8 mouse cellular contexts compared by ENCODE assay signal in genomic region chr7:75781948-75782722, GRCm38 (mm10).
DNase-seq lines count a peak whose midpoint lies in the region; ATAC-seq and TF ChIP-seq lines count a peak whose summit lies in the region.

No protein-coding gene starts in this region.

- peak overlapping the region; percentile 60 for H3K4me2 ChIP-seq in forebrain, embryonic 12.5 days
- H3K4me2 ChIP-seq in heart, postnatal 0 days (ENCODE audit: low read depth, low read length), result peak overlapping the region; percentile 68
- H3K4me2 ChIP-seq in liver, embryonic 16.5 days (ENCODE audit: low read depth, low read length), result peak overlapping the region; percentile 81
- H3K4me2 ChIP-seq in neural tube, embryonic 13.5 days, result peak overlapping the region; percentile 64

- 11% methylated on average over 36 of the region's 36 CpGs for WGBS in forebrain, embryonic 12.5 days
- WGBS in heart, postnatal 0 days, result 9% methylated on average over 36 of the region's 36 CpGs
- 4% methylated on average over 36 of the region's 36 CpGs for WGBS in liver, embryonic 16.5 days (ENCODE audit: insufficient replicate concordance)
- WGBS in neural tube, embryonic 13.5 days, result 12% methylated on average over 36 of the region's 36 CpGs

- peaks cover 41% of the 10 kb centered on the region for H3K9me3 ChIP-seq in E14TG2a.4 (ENCODE audit: low read length)
- H3K9me3 ChIP-seq in forebrain, embryonic 12.5 days, result no peaks in the 10 kb centered on the region
- H3K9me3 ChIP-seq in heart, postnatal 0 days (replicated peaks; ENCODE audit: control insufficient read depth, low read length), result no peaks in the 10 kb centered on the region
- no peaks in the 10 kb centered on the region for H3K9me3 ChIP-seq in liver, embryonic 16.5 days (replicated peaks; ENCODE audit: control insufficient read depth, low read length)
- no peaks in the 10 kb centered on the region for H3K9me3 ChIP-seq in neural tube, embryonic 13.5 days

- H3K27ac ChIP-seq in forebrain, embryonic 12.5 days, result no peak overlapping the region
- peak overlapping the region; percentile 50 for H3K27ac ChIP-seq in heart, postnatal 0 days (ENCODE audit: low read depth)
- peak overlapping the region; percentile 57; the same call in 1 of the 2 replicates for H3K27ac ChIP-seq in liver, embryonic 16.5 days (ENCODE audit: low read length)
- no peak overlapping the region for H3K27ac ChIP-seq in neural tube, embryonic 13.5 days (replicated peaks)
- peak overlapping the region; percentile 79 for H3K27ac ChIP-seq in testis, adult 2 months (ENCODE audit: control insufficient read depth, insufficient read depth, low read depth, low read length)

- peaks cover 21% of the 10 kb centered on the region; the same call in 1 of the 2 replicates for H3K4me1 ChIP-seq in E14TG2a.4 (replicated peaks; ENCODE audit: low read depth, low read length)
- H3K4me1 ChIP-seq in forebrain, embryonic 12.5 days, result peaks cover 11% of the 10 kb centered on the region
- 0 out of 2 replicates have a peak, but pooled peaks cover 3% of the 10 kb centered on the region for H3K4me1 ChIP-seq in heart, postnatal 0 days (ENCODE audit: control insufficient read depth, insufficient read depth)
- peaks cover 14% of the 10 kb centered on the region for H3K4me1 ChIP-seq in liver, embryonic 16.5 days (ENCODE audit: control insufficient read depth, low read depth, low read length)
- H3K4me1 ChIP-seq in neural tube, embryonic 13.5 days (replicated peaks), result peaks cover 9% of the 10 kb centered on the region
- H3K4me1 ChIP-seq in testis, adult 2 months (ENCODE audit: control insufficient read depth, insufficient read depth, low read length), result peaks cover 5% of the 10 kb centered on the region

- peak; percentile 96 for ATAC-seq in forebrain, embryonic 12.5 days (ENCODE audit: low FRiP score)
- peak; percentile 96 for ATAC-seq in heart, postnatal 0 days (ENCODE audit: insufficient read depth, low read depth)
- ATAC-seq in liver, embryonic 16.5 days (ENCODE audit: low read depth), result peak; percentile 98
- ATAC-seq in neural tube, embryonic 13.5 days (ENCODE audit: low read depth), result peak; percentile 92

- no peaks in the 10 kb centered on the region for H3K27me3 ChIP-seq in E14TG2a.4 (ENCODE audit: insufficient read depth, low read length)
- no peaks in the 10 kb centered on the region for H3K27me3 ChIP-seq in forebrain, embryonic 12.5 days
- no peaks in the 10 kb centered on the region for H3K27me3 ChIP-seq in heart, postnatal 0 days (ENCODE audit: control insufficient read depth, insufficient read depth, low read length)
- H3K27me3 ChIP-seq in liver, embryonic 16.5 days (ENCODE audit: control insufficient read depth, insufficient read depth, low read depth, low read length), result no peaks in the 10 kb centered on the region
- H3K27me3 ChIP-seq in neural tube, embryonic 13.5 days, result no peaks in the 10 kb centered on the region
- no peaks in the 10 kb centered on the region for H3K27me3 ChIP-seq in testis, adult 2 months (ENCODE audit: control insufficient read depth, insufficient read depth, low read length)

- TF ChIP-seq EP300 in heart, postnatal 0 days (IDR thresholded peaks at IDR 0.05; ENCODE audit: low read depth), result no peak

- TF ChIP-seq POLR2A in testis, adult 2 months (IDR thresholded peaks at IDR 0.05; ENCODE audit: control insufficient read depth, low read depth, low read length), result peak; percentile 59

- peak overlapping the region; percentile 85 for H3K4me3 ChIP-seq in E14TG2a.4 (replicated peaks; ENCODE audit: low read length)
- peak overlapping the region; percentile 51 for H3K4me3 ChIP-seq in forebrain, embryonic 12.5 days (replicated peaks)
- H3K4me3 ChIP-seq in heart, postnatal 0 days (ENCODE audit: low read depth, low read length), result peak overlapping the region; percentile 71
- peak overlapping the region; percentile 79 for H3K4me3 ChIP-seq in liver, embryonic 16.5 days (ENCODE audit: low read depth, low read length)
- H3K4me3 ChIP-seq in neural tube, embryonic 13.5 days, result peak overlapping the region; percentile 45
- peak overlapping the region; percentile 95 for H3K4me3 ChIP-seq in testis, adult 2 months (ENCODE audit: control insufficient read depth, low read depth, low read length)

- peak overlapping the region; percentile 55 for H3K9ac ChIP-seq in forebrain, embryonic 12.5 days
- H3K9ac ChIP-seq in heart, postnatal 0 days (replicated peaks; ENCODE audit: low read depth, low read length), result peak overlapping the region; percentile 60
- peak overlapping the region; percentile 82 for H3K9ac ChIP-seq in liver, embryonic 16.5 days (ENCODE audit: low read depth, low read length)
- peak overlapping the region; percentile 69 for H3K9ac ChIP-seq in neural tube, embryonic 13.5 days

- no peak for TF ChIP-seq CTCF in E14TG2a.4 (conservative IDR thresholded peaks at IDR 0.05; ENCODE audit: low read length)
- no peak for TF ChIP-seq CTCF in heart, postnatal 0 days (IDR thresholded peaks at IDR 0.05; ENCODE audit: low read depth)
- no peak for TF ChIP-seq CTCF in testis, adult 2 months (IDR thresholded peaks at IDR 0.05; ENCODE audit: control insufficient read depth, insufficient read depth, insufficient replicate concordance, low read depth, low read length)

- peak; percentile 93 for DNase-seq in c-Kit-positive CD71-positive TER-119-positive erythroid progenitor cells, embryonic 14.5 days (ENCODE audit: low spot score)
- peak; percentile 96 for DNase-seq in heart, postnatal 0 days (ENCODE audit: low spot score)
- peak; percentile 88 to 92 for DNase-seq in kidney, postnatal 4 days

- peaks cover 35% of the 10 kb centered on the region for H3K36me3 ChIP-seq in E14TG2a.4 (ENCODE audit: insufficient read depth, low read length)
- H3K36me3 ChIP-seq in forebrain, embryonic 12.5 days (replicated peaks), result peaks cover 17% of the 10 kb centered on the region
- peaks cover 27% of the 10 kb centered on the region for H3K36me3 ChIP-seq in heart, postnatal 0 days (replicated peaks; ENCODE audit: control insufficient read depth, insufficient read depth, low read length)
- H3K36me3 ChIP-seq in liver, embryonic 16.5 days (ENCODE audit: control insufficient read depth, insufficient read depth), result peaks cover 19% of the 10 kb centered on the region
- 0 out of 2 replicates have a peak, but pooled peaks cover 7% of the 10 kb centered on the region for H3K36me3 ChIP-seq in neural tube, embryonic 13.5 days
- H3K36me3 ChIP-seq in testis, adult 2 months (ENCODE audit: control insufficient read depth, insufficient read depth, low read length), result no peaks in the 10 kb centered on the region

Comparison
In these comparisons a context has a peak if more than half of its experiments do, and no peak if none do; other contexts are left out.
1. H3K4me3 ChIP-seq: peak in every context shown above with its lines; median percentile 95 in testis, adult 2 months; 85 in E14TG2a.4; 79 in liver, embryonic 16.5 days; 71 in heart, postnatal 0 days; 51 in forebrain, embryonic 12.5 days; 45 in neural tube, embryonic 13.5 days.
2. H3K27ac ChIP-seq: peak in heart, postnatal 0 days (single experiment), liver, embryonic 16.5 days (single experiment) and testis, adult 2 months (single experiment); none in forebrain, embryonic 12.5 days (single experiment) and neural tube, embryonic 13.5 days (single experiment).
3. Peak in every context shown above with its lines, with median percentiles within 50 percentile points of each other: DNase-seq, ATAC-seq, H3K4me2 ChIP-seq and H3K9ac ChIP-seq.